Mouse (Mus musculus): Measurements from ENCODE around the gene Ugt1a7c.
"Not testable (repeated sequence)": the region's sequence is repeated elsewhere in the genome, so short reads cannot be mapped to it uniquely, and the experiment has no call there.

- not testable (repeated sequence) for TF ChIP-seq CTCF (IDR thresholded peaks at IDR 0.05; ENCODE audit: insufficient read depth, low read length); POLR2A (IDR thresholded peaks at IDR 0.05; ENCODE audit: borderline replicate concordance, extremely low read depth, low read depth, low read length)
Measured at GRCm38 (mm10) chr1:88223011-88223515, 128.2 kb downstream of the Ugt1a7c start.
